Mouse (Mus musculus): ENCODE measurements around the gene Prpsap1. TPM values are rescaled to one million over a fixed set of nuclear protein-coding genes. Genes with fewer than 3 reads are reported as not detected.

The Prpsap1 gene
- polyA plus RNA-seq, 1 experiment: 119 TPM

GRCm38 (mm10) chr11:116446308-116446887 is 47.6 kb downstream of the Prpsap1 start:
- no peak for DNase-seq (ENCODE audit: extremely low spot score in 1 of 2, low spot score in 1 of 2)

GRCm38 (mm10) chr11:116445596-116446307 is 48.2 kb downstream of the Prpsap1 start:
- peak; percentile 84 to 99 for DNase-seq (ENCODE audit: extremely low spot score in 1 of 2, low spot score in 1 of 2)

- DNase-seq (ENCODE audit: extremely low spot score in 1 of 2, low spot score in 1 of 2): no peak
These were observed 50.1 kb downstream of the Prpsap1 start for GRCm38 (mm10) chr11:116443935-116444334.

GRCm38 (mm10) chr11:116443311-116443710 is 50.7 kb downstream of the Prpsap1 start:
- DNase-seq (ENCODE audit: extremely low spot score in 1 of 2, low spot score in 1 of 2): no peak

GRCm38 (mm10) chr11:116442867-116443177 is 51.2 kb downstream of the Prpsap1 start:
- no peak for DNase-seq (ENCODE audit: extremely low spot score in 1 of 2, low spot score in 1 of 2)

- DNase-seq (ENCODE audit: extremely low spot score in 1 of 2, low spot score in 1 of 2): no peak
These were observed 51.7 kb downstream of the Prpsap1 start for GRCm38 (mm10) chr11:116442129-116442866.

- no peak for DNase-seq (ENCODE audit: extremely low spot score in 1 of 2, low spot score in 1 of 2)
These were observed 53.5 kb downstream of the Prpsap1 start for GRCm38 (mm10) chr11:116440408-116441068.

GRCm38 (mm10) chr11:116439269-116440240 is 54.4 kb downstream of the Prpsap1 start:
- DNase-seq (ENCODE audit: extremely low spot score in 1 of 2, low spot score in 1 of 2): no peak

GRCm38 (mm10) chr11:116437541-116437940 is 56.5 kb downstream of the Prpsap1 start:
- no peak for DNase-seq (ENCODE audit: extremely low spot score in 1 of 2, low spot score in 1 of 2)

- no peak for DNase-seq (ENCODE audit: extremely low spot score in 1 of 2, low spot score in 1 of 2)
These were observed 57.2 kb downstream of the Prpsap1 start for GRCm38 (mm10) chr11:116436725-116437331.

GRCm38 (mm10) chr11:116435992-116436724 is 57.8 kb downstream of the Prpsap1 start:
- no peak for DNase-seq (ENCODE audit: extremely low spot score in 1 of 2, low spot score in 1 of 2)

GRCm38 (mm10) chr11:116434967-116435752 is 58.8 kb downstream of the Prpsap1 start:
- DNase-seq (ENCODE audit: extremely low spot score in 1 of 2, low spot score in 1 of 2): peak in 1 of 2 experiments; percentile 32

GRCm38 (mm10) chr11:116434287-116434966 is 59.6 kb downstream of the Prpsap1 start:
- peak in 1 of 2 experiments; percentile 52 for DNase-seq (ENCODE audit: extremely low spot score in 1 of 2, low spot score in 1 of 2)

GRCm38 (mm10) chr11:116433356-116434286 is 60.4 kb downstream of the Prpsap1 start, which contains the start of gene Ubald2:
Gene Ubald2, plus strand, starts transcription at chr11:116434094.
- DNase-seq (ENCODE audit: extremely low spot score in 1 of 2, low spot score in 1 of 2): peak; percentile 99

GRCm38 (mm10) chr11:116432593-116433355 is 61.2 kb downstream of the Prpsap1 start:
- DNase-seq (ENCODE audit: extremely low spot score in 1 of 2, low spot score in 1 of 2): peak; percentile 67 to 76

- no peak for DNase-seq (ENCODE audit: extremely low spot score in 1 of 2, low spot score in 1 of 2)
These were observed 61.9 kb downstream of the Prpsap1 start for GRCm38 (mm10) chr11:116432127-116432526.
